Mouse (Mus musculus): Measurements from ENCODE around the gene Ndufc1.
"Not testable (repeated sequence)": the region's sequence is repeated elsewhere in the genome, so short reads cannot be mapped to it uniquely, and the experiment has no call there.

Ndufc1 gene

GRCm38 (mm10) chr3:51368011-51368410, 40.8 kb downstream of the Ndufc1 start:
- no peak for DNase-seq (ENCODE audit: low spot score in 2 of 2)

- no peak for DNase-seq (ENCODE audit: low spot score in 2 of 2)
Observed at GRCm38 (mm10) chr3:51366926-51367325, 41.9 kb downstream of the Ndufc1 start.

- DNase-seq (ENCODE audit: low spot score in 2 of 2), result no peak
Observed at GRCm38 (mm10) chr3:51365517-51365882, 43.3 kb downstream of the Ndufc1 start.

- peak; percentile 53 to 71 for DNase-seq (ENCODE audit: low spot score in 2 of 2)
Observed at GRCm38 (mm10) chr3:51364703-51365516, 43.9 kb downstream of the Ndufc1 start.

- DNase-seq (ENCODE audit: low spot score in 2 of 2), result no peak
Observed at GRCm38 (mm10) chr3:51361066-51361465, 47.7 kb downstream of the Ndufc1 start.

GRCm38 (mm10) chr3:51359558-51360307, 49.1 kb downstream of the Ndufc1 start:
- no peak for DNase-seq (ENCODE audit: low spot score in 2 of 2)

GRCm38 (mm10) chr3:51358660-51359557, 49.9 kb downstream of the Ndufc1 start:
- DNase-seq (ENCODE audit: low spot score in 2 of 2), result peak; percentile 41 to 61

- DNase-seq (ENCODE audit: low spot score in 2 of 2), result peak; percentile 52 to 72
Observed at GRCm38 (mm10) chr3:51358181-51358580, 50.6 kb downstream of the Ndufc1 start.

GRCm38 (mm10) chr3:51357624-51358023, 51.2 kb downstream of the Ndufc1 start:
- no peak for DNase-seq (ENCODE audit: low spot score in 2 of 2)

GRCm38 (mm10) chr3:51357078-51357477, 51.7 kb downstream of the Ndufc1 start:
- DNase-seq (ENCODE audit: low spot score in 2 of 2), result no peak

- DNase-seq (ENCODE audit: low spot score in 2 of 2), result not testable (repeated sequence)
Observed at GRCm38 (mm10) chr3:51354956-51355355, 53.8 kb downstream of the Ndufc1 start.

All from frontal cortex, postnatal 25 days (tissue).